Mouse (Mus musculus): Measurements from ENCODE around the gene Aars. TPM values are rescaled to one million over a fixed set of nuclear protein-coding genes. Genes with fewer than 3 reads are reported as not detected.
A peak's percentile ranks its signal among the peaks of the same experiment; 100 is the strongest.
"Not testable (repeated sequence)": the region's sequence is repeated elsewhere in the genome, so short reads cannot be mapped to it uniquely, and the experiment has no call there.

The Aars gene
- polyA plus RNA-seq, 1 experiment from 2014 or later = 66.9 TPM

GRCm38 (mm10) chr8:111066308-111066707 lies 33.4 kb downstream of the Aars start:
- no peak for TF ChIP-seq CTCF (IDR thresholded peaks at IDR 0.05; ENCODE audit: low read depth)
- no peak for DNase-seq
- 57% methylated on average over 4 of the region's 4 CpGs for WGBS

GRCm38 (mm10) chr8:111067439-111067838 lies 34.5 kb downstream of the Aars start:
- Histone ChIP-seq H3K4me3 (ENCODE audit: low read depth, low read length) (no peak overlapping the region), H3K27me3 (ENCODE audit: insufficient read depth, low read length) (no peaks in the 10 kb centered on the region), H3K4me1 (ENCODE audit: insufficient read depth) (no peaks in the 10 kb centered on the region), H3K36me3 (ENCODE audit: insufficient read depth) (no peaks in the 10 kb centered on the region), H3K27ac (ENCODE audit: low read depth) (no peak overlapping the region), H3K9ac (no peak overlapping the region), H3K9me3 (ENCODE audit: low read depth, low read length) (no peaks in the 10 kb centered on the region), H3K4me2 (no peak overlapping the region)
- peak; percentile 39 for DNase-seq
- 21% methylated on average over 10 of the region's 10 CpGs for WGBS
- TF ChIP-seq CTCF (IDR thresholded peaks at IDR 0.05; ENCODE audit: low read depth) = no peak
- no peak for ATAC-seq (ENCODE audit: insufficient read depth)

More at GRCm38 (mm10) chr8:111066308-111066707, 33.4 kb downstream of the Aars start:
- Histone ChIP-seq H3K9ac (no peak overlapping the region), H3K27ac (ENCODE audit: low read depth) (no peak overlapping the region), H3K9me3 (ENCODE audit: low read depth, low read length) (no peaks in the 10 kb centered on the region), H3K4me2 (no peak overlapping the region), H3K4me3 (ENCODE audit: low read depth, low read length) (no peak overlapping the region), H3K27me3 (ENCODE audit: insufficient read depth, low read length) (no peaks in the 10 kb centered on the region), H3K36me3 (ENCODE audit: insufficient read depth) (no peaks in the 10 kb centered on the region), H3K4me1 (ENCODE audit: insufficient read depth) (no peaks in the 10 kb centered on the region)
- ATAC-seq (ENCODE audit: insufficient read depth) = no peak

GRCm38 (mm10) chr8:111068660-111069059 lies 35.7 kb downstream of the Aars start:
- not testable (repeated sequence) for H3K27me3 ChIP-seq (ENCODE audit: insufficient read depth, low read length); H3K36me3 ChIP-seq (ENCODE audit: insufficient read depth); H3K27ac ChIP-seq (ENCODE audit: low read depth); H3K9ac ChIP-seq; H3K4me3 ChIP-seq (ENCODE audit: low read depth, low read length); DNase-seq; H3K9me3 ChIP-seq (ENCODE audit: low read depth, low read length); H3K4me1 ChIP-seq (ENCODE audit: insufficient read depth); H3K4me2 ChIP-seq; ATAC-seq (ENCODE audit: insufficient read depth)
- WGBS = 90% methylated on average over 9 of the region's 9 CpGs

DNA sequence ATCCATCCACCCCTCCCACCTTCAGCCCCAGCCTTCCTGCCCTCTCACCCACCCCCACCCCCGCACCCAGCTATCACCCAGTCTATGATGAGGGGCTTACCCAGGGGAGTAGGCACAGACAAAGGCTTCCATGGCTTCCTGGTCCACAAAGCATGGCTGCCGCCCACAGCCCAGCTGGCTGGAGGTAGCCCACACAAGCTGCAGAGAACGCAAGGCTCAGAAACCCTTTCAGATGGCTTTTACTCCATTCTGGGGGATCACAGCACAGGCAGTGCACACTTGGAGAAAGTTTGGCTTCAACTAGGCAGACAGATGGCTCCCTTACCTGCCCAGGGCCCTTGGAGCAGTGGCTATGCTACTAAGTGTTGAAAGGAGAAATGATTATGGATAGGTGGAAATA lies 43.0 kb downstream of the Aars start:
- DNase-seq (no peak), ATAC-seq (ENCODE audit: insufficient read depth) (no peak)
- Histone ChIP-seq H3K4me1 (ENCODE audit: insufficient read depth) (no peaks in the 10 kb centered on the region), H3K9ac (no peak overlapping the region), H3K4me2 (no peak overlapping the region), H3K36me3 (ENCODE audit: insufficient read depth) (no peaks in the 10 kb centered on the region), H3K27ac (ENCODE audit: low read depth) (no peak overlapping the region), H3K27me3 (ENCODE audit: insufficient read depth, low read length) (no peaks in the 10 kb centered on the region), H3K4me3 (ENCODE audit: low read depth, low read length) (no peak overlapping the region), H3K9me3 (ENCODE audit: low read depth, low read length) (no peaks in the 10 kb centered on the region)
- WGBS = 71% methylated on average over 3 of the region's 3 CpGs
- no peak for TF ChIP-seq CTCF (IDR thresholded peaks at IDR 0.05; ENCODE audit: low read depth)

GRCm38 (mm10) chr8:111079461-111079860 lies 46.5 kb downstream of the Aars start:
- DNase-seq = no peak
- TF ChIP-seq CTCF (IDR thresholded peaks at IDR 0.05; ENCODE audit: low read depth) = no peak
- H3K9ac ChIP-seq = no peak overlapping the region; the same call in 1 of the 2 replicates
- no peaks in the 10 kb centered on the region for H3K36me3 ChIP-seq (ENCODE audit: insufficient read depth)
- no peak overlapping the region for H3K27ac ChIP-seq (ENCODE audit: low read depth)
- WGBS = 59% methylated on average over 5 of the region's 5 CpGs
- H3K9me3 ChIP-seq (ENCODE audit: low read depth, low read length) = no peaks in the 10 kb centered on the region
- no peaks in the 10 kb centered on the region for H3K4me1 ChIP-seq (ENCODE audit: insufficient read depth)
- H3K4me2 ChIP-seq = no peak overlapping the region
- H3K27me3 ChIP-seq (ENCODE audit: insufficient read depth, low read length) = no peaks in the 10 kb centered on the region
- no peak for ATAC-seq (ENCODE audit: insufficient read depth)
- H3K4me3 ChIP-seq (ENCODE audit: low read depth, low read length) = no peak overlapping the region

DNA sequence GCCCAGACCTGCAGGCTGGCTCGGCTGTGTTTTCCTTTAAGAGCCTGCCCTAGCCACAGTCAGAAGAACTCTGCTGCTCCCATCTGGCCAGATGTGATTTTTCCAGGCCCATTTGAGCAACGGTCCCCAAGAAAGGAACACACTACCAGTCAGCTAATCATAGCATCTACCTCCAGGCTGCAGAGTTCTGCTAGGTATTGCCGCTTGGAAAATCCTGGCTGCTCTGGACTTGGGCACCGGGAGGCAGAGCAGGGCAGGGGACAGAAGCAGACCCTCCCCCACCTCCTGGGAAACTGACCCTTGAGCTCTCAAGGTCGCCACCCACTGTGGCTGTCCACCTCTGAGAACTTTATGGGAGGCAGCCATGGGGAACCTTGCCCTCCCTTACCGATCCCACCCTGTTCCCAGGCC lies 46.9 kb downstream of the Aars start:
- Histone ChIP-seq H3K4me1 (ENCODE audit: insufficient read depth) (no peaks in the 10 kb centered on the region), H3K36me3 (ENCODE audit: insufficient read depth) (no peaks in the 10 kb centered on the region), H3K4me2 (no peak overlapping the region), H3K27me3 (ENCODE audit: insufficient read depth, low read length) (no peaks in the 10 kb centered on the region), H3K4me3 (ENCODE audit: low read depth, low read length) (no peak overlapping the region), H3K27ac (ENCODE audit: low read depth) (no peak overlapping the region), H3K9ac (no peak overlapping the region; the same call in 1 of the 2 replicates), H3K9me3 (ENCODE audit: low read depth, low read length) (no peaks in the 10 kb centered on the region)
- ATAC-seq (ENCODE audit: insufficient read depth) (no peak), DNase-seq (peak; percentile 64)
- peak; percentile 42 for TF ChIP-seq CTCF (IDR thresholded peaks at IDR 0.05; ENCODE audit: low read depth)
- 27% methylated on average over 6 of the region's 6 CpGs for WGBS

DNA sequence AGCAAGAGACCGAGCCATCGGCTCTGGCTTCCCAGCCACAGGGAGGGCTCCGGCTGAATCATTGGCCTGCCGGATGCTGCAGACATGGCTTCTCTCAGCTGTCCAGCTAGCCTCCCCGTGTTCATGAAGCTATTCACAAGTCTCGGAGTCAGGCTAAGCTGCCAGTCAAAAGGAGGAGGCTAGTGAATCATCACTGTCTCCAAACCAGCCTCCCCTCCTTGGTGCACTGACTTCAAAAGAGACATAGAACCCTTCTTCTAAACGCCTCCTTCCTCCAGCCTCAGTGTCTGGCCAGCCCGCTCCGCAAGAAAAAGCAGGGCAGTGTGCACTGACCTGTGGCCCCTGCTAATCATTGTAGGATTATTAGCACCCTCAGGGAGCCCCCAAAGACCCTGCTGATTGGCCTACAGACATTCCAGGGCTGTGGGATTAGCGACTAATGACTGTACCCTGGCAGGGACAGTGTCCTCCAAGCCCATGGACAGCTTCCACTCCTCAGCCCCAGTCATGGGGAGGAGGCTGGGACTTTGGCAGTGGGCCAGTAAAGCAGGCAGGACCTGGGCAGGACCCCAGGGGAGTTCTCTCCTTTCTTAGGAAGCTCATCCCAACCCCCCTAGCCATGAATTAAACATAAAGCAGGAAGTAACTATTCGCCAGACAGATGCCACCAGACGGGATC lies 48.8 kb downstream of the Aars start:
- H3K9me3 ChIP-seq (ENCODE audit: low read depth, low read length) = no peaks in the 10 kb centered on the region
- ATAC-seq (ENCODE audit: insufficient read depth) (no peak), DNase-seq (no peak)
- H3K27me3 ChIP-seq (ENCODE audit: insufficient read depth, low read length) = no peaks in the 10 kb centered on the region
- TF ChIP-seq CTCF (IDR thresholded peaks at IDR 0.05; ENCODE audit: low read depth) = no peak
- WGBS = 59% methylated on average over 12 of the region's 12 CpGs
- H3K4me1 ChIP-seq (ENCODE audit: insufficient read depth) = no peaks in the 10 kb centered on the region
- H3K27ac ChIP-seq (ENCODE audit: low read depth) = no peak overlapping the region
- no peak overlapping the region for H3K4me2 ChIP-seq
- H3K36me3 ChIP-seq (ENCODE audit: insufficient read depth) = no peaks in the 10 kb centered on the region
- H3K4me3 ChIP-seq (ENCODE audit: low read depth, low read length) = no peak overlapping the region
- H3K9ac ChIP-seq = no peak overlapping the region

- 78% methylated on average over 5 of the region's 5 CpGs for whole genome bisulfite sequencing
- not testable (repeated sequence) for DNase-seq; H3K27me3 ChIP-seq (ENCODE audit: insufficient read depth, low read length); H3K4me2 ChIP-seq; H3K27ac ChIP-seq (ENCODE audit: low read depth); ATAC-seq (ENCODE audit: insufficient read depth); H3K9me3 ChIP-seq (ENCODE audit: low read depth, low read length); H3K4me3 ChIP-seq (ENCODE audit: low read depth, low read length); H3K9ac ChIP-seq; H3K36me3 ChIP-seq (ENCODE audit: insufficient read depth); H3K4me1 ChIP-seq (ENCODE audit: insufficient read depth)
Observed at GRCm38 (mm10) chr8:111083936-111084335, 51.0 kb downstream of the Aars start.

Data from lung, embryonic 14.5 days (tissue).